Mouse (Mus musculus) small intestine, adult 2 months (tissue): ENCODE results near the gene Olfr287.

Source experiments
- CTCF ChIP-seq: fragments of 200-500 bp; IDR thresholded peaks from 2 replicates; pipeline ENCODE4 v1.5.1; 2012; ENCODE audit warnings: low read depth, mild to moderate bottlenecking, control low read depth, inconsistent platforms, low read length, moderate library complexity, mixed read lengths; ENCODE audit not compliant: insufficient replicate concordance, insufficient read length; ENCODE audit errors: extremely low read depth
- POLR2A ChIP-seq: fragments of 200-500 bp; IDR thresholded peaks from 2 replicates; pipeline ENCODE4 v1.6.1; 2012; ENCODE audit warnings: low read depth, mild to moderate bottlenecking, control low read depth, inconsistent platforms, low read length, moderate library complexity

DNA sequence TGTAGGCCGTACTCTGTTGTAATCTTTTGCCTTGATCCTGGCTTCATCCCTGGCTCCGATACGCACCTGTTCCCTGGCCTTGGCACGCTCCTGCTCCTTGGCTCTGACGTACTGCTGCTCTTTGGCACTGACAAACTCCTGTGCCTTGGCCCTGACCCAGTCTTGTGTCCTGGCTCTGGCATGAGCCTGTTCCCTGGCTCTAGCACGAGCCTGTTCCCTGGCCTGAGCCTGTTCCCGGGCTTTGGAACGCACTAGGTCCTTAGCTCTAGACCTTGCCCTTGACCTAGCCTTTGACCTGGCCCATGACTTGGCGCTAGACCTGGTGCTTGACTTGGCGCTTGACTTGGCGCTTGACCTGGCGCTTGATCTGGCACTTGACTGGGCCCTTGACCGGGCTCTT, 35.4 kb upstream of the Olfr287 start:
- TF ChIP-seq POLR2A = no peak
- no peak for TF ChIP-seq CTCF
